Mouse (Mus musculus): ENCODE measurements at regions not wholly inside any gene's neighbourhood (a gene's known extent, or its start where the extent isn't known, plus 50 kb on each side); places are given as distances from the start of the nearest gene placed in this dataset.

- no peak for TF ChIP-seq POLR2A (IDR thresholded peaks at IDR 0.05; ENCODE audit: control insufficient read depth in 1 of 2, insufficient read depth in 1 of 2, low read depth in 1 of 2, low read length in 2 of 2, poor library complexity in 1 of 2)
- no peak for TF ChIP-seq UBTF (IDR thresholded peaks at IDR 0.05; ENCODE audit: borderline replicate concordance, insufficient read depth, low read depth, low read length)
Measured at GRCm38 (mm10) chr2:77342416-77342815, 62.0 kb upstream of the Sestd1 start.
